Mouse (Mus musculus) testis, postnatal 14 days (tissue): ENCODE data around the gene Gm826.

Experiments
- DNase-seq: peaks from one replicate; pipeline ENCODE4 v3.0.0; 2021; ENCODE audit warnings: low spot score

Gene Gm826

GRCm38 (mm10) chr2:160353581-160353980 lies 19.6 kb upstream of the Gm826 start:
- DNase-seq: no peak

- DNase-seq: peak; percentile 78
Measured at GRCm38 (mm10) chr2:160351038-160351574, 17.1 kb upstream of the Gm826 start.

- no peak for DNase-seq
Measured at GRCm38 (mm10) chr2:160349578-160349977, 15.6 kb upstream of the Gm826 start.

GRCm38 (mm10) chr2:160348796-160349195 lies 14.8 kb upstream of the Gm826 start:
- DNase-seq: no peak

GRCm38 (mm10) chr2:160348072-160348604 lies 14.2 kb upstream of the Gm826 start:
- DNase-seq: no peak

GRCm38 (mm10) chr2:160345644-160346043 lies 11.7 kb upstream of the Gm826 start:
- no peak for DNase-seq

GRCm38 (mm10) chr2:160340121-160340520 lies 6.2 kb upstream of the Gm826 start:
- DNase-seq: no peak

- no peak for DNase-seq
Measured at GRCm38 (mm10) chr2:160339595-160339994, 5.6 kb upstream of the Gm826 start.

- DNase-seq: no peak
Measured at GRCm38 (mm10) chr2:160336053-160336452, 2.1 kb upstream of the Gm826 start.

GRCm38 (mm10) chr2:160335043-160335442 lies 1.1 kb upstream of the Gm826 start:
- no peak for DNase-seq

GRCm38 (mm10) chr2:160332516-160333325 lies 1.2 kb downstream of the Gm826 start:
- DNase-seq: no peak

GRCm38 (mm10) chr2:160328886-160329285 lies 5.1 kb downstream of the Gm826 start:
- no peak for DNase-seq

- no peak for DNase-seq
Measured at GRCm38 (mm10) chr2:160327716-160328115, 6.2 kb downstream of the Gm826 start.

GRCm38 (mm10) chr2:160327167-160327566 lies 6.8 kb downstream of the Gm826 start:
- DNase-seq: peak; percentile 18

- DNase-seq: no peak
Measured at GRCm38 (mm10) chr2:160325105-160325644, 8.8 kb downstream of the Gm826 start.

- DNase-seq: no peak
Measured at GRCm38 (mm10) chr2:160321829-160322228, 12.1 kb downstream of the Gm826 start.

- DNase-seq: no peak
Measured at GRCm38 (mm10) chr2:160318255-160318654, 15.7 kb downstream of the Gm826 start.

GRCm38 (mm10) chr2:160313595-160314007 lies 20.4 kb downstream of the Gm826 start:
- no peak for DNase-seq

GRCm38 (mm10) chr2:160305070-160305469 lies 28.9 kb downstream of the Gm826 start:
- no peak for DNase-seq

- no peak for DNase-seq
Measured at GRCm38 (mm10) chr2:160303992-160304391, 30.0 kb downstream of the Gm826 start.

- no peak for DNase-seq
Measured at GRCm38 (mm10) chr2:160302013-160302412, 31.9 kb downstream of the Gm826 start.

GRCm38 (mm10) chr2:160298586-160298985 lies 35.4 kb downstream of the Gm826 start:
- DNase-seq: no peak

GRCm38 (mm10) chr2:160288538-160289151 lies 45.3 kb downstream of the Gm826 start:
- no peak for DNase-seq
